Mouse (Mus musculus): ENCODE results near the gene Itprid2. TPM values are rescaled to one million over a fixed set of nuclear protein-coding genes. Genes with fewer than 3 reads are reported as not detected.

The Itprid2 gene
- polyA plus RNA-seq, 1 experiment from 2014 or later = 7.9 TPM

DNA sequence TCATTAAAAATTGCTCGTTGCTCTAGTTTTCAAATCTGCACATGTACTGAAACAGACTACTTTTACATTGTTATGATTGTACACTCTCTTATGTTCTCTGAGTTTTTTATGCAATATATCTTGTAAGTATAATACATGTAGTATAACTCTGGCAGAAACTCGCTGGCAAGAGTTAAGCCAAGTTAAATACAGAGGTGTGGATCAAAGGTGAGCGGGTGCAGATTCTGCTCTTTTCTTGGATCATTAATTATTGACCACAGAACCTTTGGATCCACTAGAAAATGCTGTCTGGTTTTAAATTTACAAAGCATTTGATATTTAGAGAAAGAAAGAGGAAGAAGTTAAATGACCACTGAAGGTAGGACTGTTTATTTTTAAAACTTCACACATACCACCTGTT is 16.5 kb downstream of the Itprid2 start:
- Histone ChIP-seq H3K27me3 (no peaks in the 10 kb centered on the region), H3K27ac (no peak overlapping the region), H3K4me3 (replicated peaks) (no peak overlapping the region), H3K9me3 (no peaks in the 10 kb centered on the region), H3K9ac (replicated peaks) (no peak overlapping the region), H3K4me2 (no peak overlapping the region), H3K4me1 (replicated peaks) (0 out of 2 replicates have a peak, but pooled peaks cover 6% of the 10 kb centered on the region), H3K36me3 (peaks cover 23% of the 10 kb centered on the region; the same call in 1 of the 2 replicates)
- ATAC-seq (ENCODE audit: insufficient number of reproducible peaks, insufficient read depth, low FRiP score, low TSS enrichment, low read depth) = no peak
- WGBS = 87% methylated on average over 3 of the region's 3 CpGs

DNA sequence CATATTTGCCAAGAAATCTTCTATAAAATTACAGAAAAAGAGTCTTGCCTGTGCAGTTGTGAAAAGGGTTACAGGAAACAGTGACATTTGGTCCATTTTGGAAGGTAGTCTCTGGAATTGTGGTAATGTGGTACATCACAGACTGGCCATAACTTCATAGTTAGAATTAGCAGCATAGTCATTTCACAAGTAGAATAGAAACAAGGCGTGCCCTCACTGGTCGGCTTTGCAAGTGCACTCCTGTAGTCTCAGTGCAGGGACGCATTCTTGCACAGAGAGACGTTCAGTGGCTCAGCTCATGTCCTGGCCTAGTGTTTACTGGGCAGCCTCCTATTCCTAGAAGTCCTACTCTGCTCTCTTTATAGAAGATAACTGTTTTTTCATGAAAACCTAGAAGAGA is 17.4 kb downstream of the Itprid2 start:
- WGBS = 91% methylated on average over 4 of the region's 4 CpGs
- Histone ChIP-seq H3K4me3 (replicated peaks) (no peak overlapping the region), H3K27ac (no peak overlapping the region), H3K4me2 (no peak overlapping the region), H3K27me3 (no peaks in the 10 kb centered on the region), H3K4me1 (replicated peaks) (0 out of 2 replicates have a peak, but pooled peaks cover 3% of the 10 kb centered on the region), H3K36me3 (peaks cover 31% of the 10 kb centered on the region), H3K9ac (replicated peaks) (no peak overlapping the region), H3K9me3 (no peaks in the 10 kb centered on the region)
- ATAC-seq (ENCODE audit: insufficient number of reproducible peaks, insufficient read depth, low FRiP score, low TSS enrichment, low read depth) = no peak

DNA sequence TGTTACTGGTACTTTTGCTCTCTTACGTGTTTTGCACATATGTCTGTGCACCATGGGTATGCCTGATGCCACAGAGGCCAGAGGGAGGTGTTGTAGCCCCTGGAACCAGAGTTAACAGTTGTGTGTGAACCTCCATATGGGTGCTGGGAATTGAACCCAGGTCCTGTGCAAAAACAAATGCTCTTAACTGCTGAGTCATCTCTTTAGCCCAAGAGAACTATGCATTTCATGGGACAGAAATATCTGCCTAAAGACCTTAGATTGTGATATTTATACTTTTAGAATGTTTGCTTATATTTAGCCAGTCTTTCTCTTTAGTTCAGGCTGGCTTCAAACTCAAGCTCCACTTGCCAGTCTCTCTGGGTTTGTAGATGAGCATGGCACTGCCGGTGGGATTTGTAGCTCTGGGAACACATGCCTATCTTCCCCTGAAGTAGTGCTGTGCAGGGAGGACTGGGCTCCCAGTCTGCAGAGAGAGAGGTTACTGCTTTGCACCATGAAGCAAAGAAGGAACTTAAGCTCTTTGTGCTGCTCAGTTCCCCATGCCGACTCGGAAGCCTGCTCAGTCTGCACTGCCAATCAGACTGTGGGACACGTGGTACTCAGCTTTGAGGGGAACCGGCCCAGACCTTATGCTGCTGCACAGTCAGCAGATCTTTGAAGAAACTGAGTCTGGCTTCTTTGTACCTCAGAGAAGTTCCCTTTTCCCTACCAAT is 18.1 kb downstream of the Itprid2 start:
- 84% methylated on average over 6 of the region's 6 CpGs for WGBS
- H3K36me3 ChIP-seq = peaks cover 38% of the 10 kb centered on the region
- H3K9ac ChIP-seq (replicated peaks) = no peak overlapping the region
- H3K27ac ChIP-seq = no peak overlapping the region
- H3K27me3 ChIP-seq = no peaks in the 10 kb centered on the region
- no peaks in the 10 kb centered on the region for H3K9me3 ChIP-seq
- H3K4me1 ChIP-seq (replicated peaks) = 0 out of 2 replicates have a peak, but pooled peaks cover 3% of the 10 kb centered on the region
- no peak for ATAC-seq (ENCODE audit: insufficient number of reproducible peaks, insufficient read depth, low FRiP score, low TSS enrichment, low read depth)
- no peak overlapping the region for H3K4me2 ChIP-seq
- no peak overlapping the region for H3K4me3 ChIP-seq (replicated peaks)

DNA sequence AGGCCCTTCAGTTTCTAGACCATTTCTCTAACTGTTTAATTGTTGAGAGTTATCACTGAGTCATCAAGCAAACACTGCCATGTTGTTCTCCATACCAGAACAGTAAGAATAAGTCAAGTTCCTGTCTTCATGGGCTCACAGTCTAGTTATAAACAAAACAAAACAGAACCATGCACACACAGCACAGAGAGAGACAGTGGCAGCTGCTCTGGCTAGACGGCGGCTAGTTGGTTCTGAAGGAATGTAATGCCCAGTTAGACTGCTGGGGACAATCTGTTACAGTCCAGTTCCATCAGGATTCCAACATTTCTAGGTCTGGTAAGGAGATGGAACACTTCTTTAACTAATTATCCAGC is 18.6 kb downstream of the Itprid2 start:
- Histone ChIP-seq H3K4me1 (replicated peaks) (0 out of 2 replicates have a peak, but pooled peaks cover 3% of the 10 kb centered on the region), H3K27ac (no peak overlapping the region), H3K9me3 (no peaks in the 10 kb centered on the region), H3K4me2 (no peak overlapping the region), H3K9ac (replicated peaks) (no peak overlapping the region), H3K36me3 (peaks cover 43% of the 10 kb centered on the region), H3K4me3 (replicated peaks) (no peak overlapping the region), H3K27me3 (no peaks in the 10 kb centered on the region)
- no peak for ATAC-seq (ENCODE audit: insufficient number of reproducible peaks, insufficient read depth, low FRiP score, low TSS enrichment, low read depth)
- WGBS = 70% methylated on average over 2 of the region's 2 CpGs

DNA sequence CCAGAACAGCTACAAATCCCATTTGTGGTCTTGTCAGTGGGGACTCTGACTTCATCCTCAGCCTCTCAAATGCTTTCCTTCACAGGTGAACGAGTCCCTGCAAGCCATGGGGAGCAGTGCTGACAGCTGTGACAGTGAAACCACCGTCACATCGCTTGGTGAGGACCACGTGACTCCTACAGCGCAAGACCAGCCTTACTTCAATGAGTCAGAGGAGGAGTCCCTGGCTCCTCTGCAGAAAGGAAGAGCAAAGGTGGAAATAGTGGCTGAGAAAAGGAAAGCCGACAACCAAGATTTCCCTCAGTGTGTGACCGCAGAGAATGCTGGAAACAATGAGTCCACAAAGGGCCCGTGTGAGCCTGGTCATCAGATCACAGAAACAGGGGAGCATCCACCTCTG is 21.9 kb downstream of the Itprid2 start:
- Histone ChIP-seq H3K4me3 (replicated peaks) (no peak overlapping the region), H3K27me3 (no peaks in the 10 kb centered on the region), H3K9me3 (no peaks in the 10 kb centered on the region), H3K4me2 (no peak overlapping the region), H3K27ac (no peak overlapping the region), H3K9ac (replicated peaks) (no peak overlapping the region), H3K36me3 (peaks cover 65% of the 10 kb centered on the region), H3K4me1 (replicated peaks) (no peaks in the 10 kb centered on the region)
- no peak for ATAC-seq (ENCODE audit: insufficient number of reproducible peaks, insufficient read depth, low FRiP score, low TSS enrichment, low read depth)
- 82% methylated on average over 8 of the region's 8 CpGs for WGBS

DNA sequence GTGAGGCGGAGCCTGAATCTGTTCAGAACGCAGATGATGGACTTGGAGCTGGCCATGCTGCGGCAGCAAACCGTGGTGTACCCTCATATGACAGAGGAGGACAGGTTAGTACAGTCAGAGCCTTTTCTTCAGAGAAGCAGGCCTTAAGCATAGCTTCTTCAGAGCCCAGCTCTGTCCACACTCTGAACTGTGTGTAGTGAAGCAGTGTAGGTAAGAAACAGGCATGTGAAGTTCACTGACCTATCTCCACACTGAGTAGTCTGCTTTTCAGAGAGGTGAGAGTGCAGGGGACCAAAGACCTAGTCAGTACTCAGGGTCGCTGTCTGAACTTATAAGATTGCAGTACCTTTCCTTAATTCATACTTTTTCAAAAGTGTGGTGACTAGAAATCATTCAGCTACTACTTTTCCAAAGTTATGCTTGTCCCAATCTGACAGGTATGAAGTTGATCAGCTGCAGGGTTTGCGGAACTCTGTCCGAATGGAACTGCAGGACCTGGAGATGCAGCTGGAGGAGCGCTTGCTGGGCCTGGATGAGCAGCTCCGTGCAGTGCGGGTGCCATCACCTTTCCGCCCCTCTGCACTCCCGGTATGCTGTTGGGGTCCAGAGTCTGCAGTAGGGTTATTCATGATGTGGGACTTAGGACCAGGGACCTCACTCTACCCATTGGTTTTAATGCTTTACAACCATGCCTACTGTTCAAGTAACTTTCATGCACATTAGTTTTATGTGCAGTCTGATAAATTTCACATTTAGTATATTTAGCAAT is 25.4 kb downstream of the Itprid2 start:
- no peak for ATAC-seq (ENCODE audit: insufficient number of reproducible peaks, insufficient read depth, low FRiP score, low TSS enrichment, low read depth)
- no peaks in the 10 kb centered on the region for H3K27me3 ChIP-seq
- no peaks in the 10 kb centered on the region for H3K9me3 ChIP-seq
- H3K36me3 ChIP-seq = peaks cover 73% of the 10 kb centered on the region
- WGBS = 90% methylated on average over 12 of the region's 12 CpGs
- H3K4me1 ChIP-seq (replicated peaks) = peaks cover 9% of the 10 kb centered on the region; the same call in 1 of the 2 replicates
- no peak overlapping the region for H3K4me3 ChIP-seq (replicated peaks)
- H3K4me2 ChIP-seq = no peak overlapping the region
- H3K9ac ChIP-seq (replicated peaks) = no peak overlapping the region
- no peak overlapping the region for H3K27ac ChIP-seq

DNA sequence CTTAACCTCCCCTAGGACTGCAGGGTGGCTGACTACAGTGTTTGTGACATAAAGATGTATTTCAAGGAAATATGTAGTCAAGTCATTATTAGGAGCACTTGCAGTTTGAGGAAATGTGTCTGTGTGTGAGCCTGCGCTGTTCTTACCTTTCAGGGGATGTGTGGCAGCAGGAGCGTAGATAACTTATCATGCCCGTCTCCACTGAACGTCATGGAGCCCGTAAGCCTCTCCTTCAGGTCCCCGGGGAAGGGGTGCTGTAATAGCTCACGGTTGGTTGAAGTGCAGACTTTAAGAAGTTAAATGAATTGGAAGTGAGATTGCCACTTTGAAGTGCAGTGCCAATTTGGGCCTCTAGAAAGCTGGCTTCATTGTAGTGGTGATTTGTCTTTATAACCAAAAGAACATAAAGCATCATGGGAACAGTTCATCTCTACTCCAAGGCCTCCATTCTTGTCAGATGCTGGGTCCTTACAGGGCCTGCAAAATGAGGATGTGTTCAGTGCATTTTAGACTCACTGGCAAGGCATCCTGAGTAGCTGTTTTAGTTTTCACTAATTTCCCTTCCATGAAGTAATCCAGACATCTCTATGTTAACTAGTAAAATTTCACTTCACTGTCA is 26.4 kb downstream of the Itprid2 start:
- no peak overlapping the region for H3K4me3 ChIP-seq (replicated peaks)
- H3K4me1 ChIP-seq (replicated peaks) = peaks cover 9% of the 10 kb centered on the region; the same call in 1 of the 2 replicates
- 59% methylated on average over 7 of the region's 7 CpGs for WGBS
- no peak overlapping the region for H3K9ac ChIP-seq (replicated peaks)
- H3K4me2 ChIP-seq = no peak overlapping the region
- H3K9me3 ChIP-seq = no peaks in the 10 kb centered on the region
- ATAC-seq (ENCODE audit: insufficient number of reproducible peaks, insufficient read depth, low FRiP score, low TSS enrichment, low read depth) = no peak
- H3K36me3 ChIP-seq = peaks cover 70% of the 10 kb centered on the region
- no peak overlapping the region for H3K27ac ChIP-seq
- H3K27me3 ChIP-seq = no peaks in the 10 kb centered on the region

DNA sequence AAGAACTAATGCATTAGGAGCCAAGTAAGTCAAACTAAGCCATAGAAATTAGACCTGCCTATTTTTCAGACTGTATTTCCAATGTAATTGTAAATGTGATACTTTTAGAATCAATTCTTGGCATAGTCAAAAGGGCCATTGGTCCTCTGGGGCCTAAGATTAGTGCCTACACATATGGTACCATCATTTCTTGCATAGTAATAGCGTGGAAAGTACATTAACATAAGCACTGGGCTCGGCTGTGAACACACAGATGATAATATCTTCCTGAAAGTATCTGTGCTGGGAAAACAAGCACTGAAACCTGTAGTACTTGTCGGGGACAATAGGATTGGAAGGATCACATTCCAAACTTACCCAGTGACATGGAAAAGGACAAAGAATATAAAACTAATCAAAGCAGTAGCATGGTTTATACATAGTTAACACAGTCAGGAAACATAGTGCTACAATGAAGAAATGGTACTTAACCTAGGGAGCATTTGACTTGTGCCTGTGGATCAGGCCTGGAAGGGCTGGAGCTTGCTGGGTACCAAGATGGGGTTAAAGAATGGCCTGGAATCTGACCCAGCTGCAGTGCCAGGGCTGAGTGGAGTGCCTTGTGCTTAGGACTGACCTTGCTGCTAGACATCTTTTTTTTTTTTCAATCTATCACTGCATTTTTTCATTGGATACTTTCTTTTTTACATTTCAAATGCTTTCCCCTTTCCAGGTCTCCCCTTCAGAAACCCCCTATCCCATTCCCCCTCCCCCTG is 29.6 kb downstream of the Itprid2 start:
- H3K27ac ChIP-seq = no peak overlapping the region
- no peaks in the 10 kb centered on the region for H3K27me3 ChIP-seq
- no peak for ATAC-seq (ENCODE audit: insufficient number of reproducible peaks, insufficient read depth, low FRiP score, low TSS enrichment, low read depth)
- H3K4me3 ChIP-seq (replicated peaks) = no peak overlapping the region
- no peak overlapping the region for H3K9ac ChIP-seq (replicated peaks)
- no peak overlapping the region for H3K4me2 ChIP-seq
- no peaks in the 10 kb centered on the region for H3K9me3 ChIP-seq
- H3K36me3 ChIP-seq = peaks cover 41% of the 10 kb centered on the region
- peaks cover 17% of the 10 kb centered on the region for H3K4me1 ChIP-seq (replicated peaks)
- WGBS = 90% methylated on average over 3 of the region's 3 CpGs

DNA sequence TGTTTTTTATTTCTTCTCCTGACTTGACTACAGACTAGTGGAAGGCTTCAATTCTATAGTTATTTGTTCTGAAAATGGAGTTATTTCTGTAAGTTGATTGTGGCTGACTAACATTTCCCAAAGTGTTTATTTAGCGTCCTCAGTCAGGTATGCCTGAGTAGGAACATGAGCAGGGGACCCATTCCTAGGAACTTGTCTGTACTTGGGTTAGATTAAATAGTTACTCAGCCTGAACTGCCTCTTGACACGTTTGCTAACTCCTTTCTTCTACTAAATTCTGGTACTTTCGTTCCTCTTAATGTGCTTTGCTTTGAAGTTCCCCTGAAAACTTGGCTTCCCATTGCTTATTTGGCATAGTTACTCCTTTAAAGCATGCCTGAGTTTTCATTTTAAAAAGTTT is 30.3 kb downstream of the Itprid2 start:
- H3K4me2 ChIP-seq = no peak overlapping the region
- ATAC-seq (ENCODE audit: insufficient number of reproducible peaks, insufficient read depth, low FRiP score, low TSS enrichment, low read depth) = no peak
- H3K4me1 ChIP-seq (replicated peaks) = peaks cover 18% of the 10 kb centered on the region
- H3K9ac ChIP-seq (replicated peaks) = no peak overlapping the region
- H3K36me3 ChIP-seq = peaks cover 35% of the 10 kb centered on the region
- H3K27ac ChIP-seq = no peak overlapping the region
- H3K9me3 ChIP-seq = no peaks in the 10 kb centered on the region
- 46% methylated on average over 3 of the region's 3 CpGs for WGBS
- H3K4me3 ChIP-seq (replicated peaks) = no peak overlapping the region
- H3K27me3 ChIP-seq = no peaks in the 10 kb centered on the region

DNA sequence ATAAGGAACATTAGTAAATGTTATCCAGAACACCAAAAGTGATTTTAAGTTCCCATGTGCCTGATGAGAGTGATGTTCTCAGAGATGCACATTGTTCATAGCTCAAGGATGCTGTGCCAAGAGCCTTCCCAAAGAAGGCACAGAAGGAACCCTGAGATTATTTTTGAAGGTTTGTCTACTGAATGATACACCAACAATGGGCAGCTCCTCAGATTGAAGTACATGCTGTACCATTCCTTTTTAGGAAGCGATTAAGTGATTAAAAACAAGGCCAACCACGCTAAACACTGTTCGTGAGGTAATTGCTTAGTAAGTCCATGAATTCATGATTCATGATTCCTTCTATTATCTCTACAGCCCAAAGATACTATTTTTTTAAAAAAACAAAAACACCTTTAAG is 40.1 kb downstream of the Itprid2 start:
- Histone ChIP-seq H3K9ac (replicated peaks) (no peak overlapping the region), H3K36me3 (peaks cover 15% of the 10 kb centered on the region), H3K4me2 (no peak overlapping the region), H3K4me1 (replicated peaks) (no peaks in the 10 kb centered on the region), H3K9me3 (no peaks in the 10 kb centered on the region), H3K4me3 (replicated peaks) (no peak overlapping the region), H3K27me3 (no peaks in the 10 kb centered on the region), H3K27ac (no peak overlapping the region)
- no peak for ATAC-seq (ENCODE audit: insufficient number of reproducible peaks, insufficient read depth, low FRiP score, low TSS enrichment, low read depth)
- WGBS = 91% methylated on average over 3 of the region's 3 CpGs

Data from limb, embryonic 12.5 days (tissue).